Mouse (Mus musculus) fibroblast of lung, adult 2 months (primary cell): ENCODE measurements around the gene 2900026A02Rik.
A peak's percentile ranks its signal among the peaks of the same experiment; 100 is the strongest.

Experiments
- DNase-seq: peaks from one replicate; pipeline ENCODE4 v3.0.0-alpha.2; 2011; ENCODE audit warnings: low read depth

2900026A02Rik gene

GRCm38 (mm10) chr5:113221147-113221865, at the start of gene 2900026A02Rik:
Gene 2900026A02Rik (minus strand): TSS chr5:113221236.
- DNase-seq: no peak

GRCm38 (mm10) chr5:113270043-113270442, 49.0 kb upstream of the 2900026A02Rik start:
- DNase-seq: no peak

- no peak for DNase-seq
Observed at GRCm38 (mm10) chr5:113268246-113268645, 47.2 kb upstream of the 2900026A02Rik start.

- DNase-seq: no peak
Observed at GRCm38 (mm10) chr5:113265637-113266036, 44.6 kb upstream of the 2900026A02Rik start.

GRCm38 (mm10) chr5:113250806-113251205, 29.8 kb upstream of the 2900026A02Rik start:
- DNase-seq: no peak

GRCm38 (mm10) chr5:113249263-113249930, 28.4 kb upstream of the 2900026A02Rik start:
- DNase-seq: no peak

GRCm38 (mm10) chr5:113230196-113230595, 9.2 kb upstream of the 2900026A02Rik start:
- DNase-seq: no peak

- DNase-seq: peak; percentile 58
Observed at GRCm38 (mm10) chr5:113226632-113227102, 5.6 kb upstream of the 2900026A02Rik start, which contains the start of gene Tmem211. Gene Tmem211 (plus strand): TSS chr5:113226909.

- DNase-seq: no peak
Observed at GRCm38 (mm10) chr5:113225686-113226435, 4.8 kb upstream of the 2900026A02Rik start.

GRCm38 (mm10) chr5:113225271-113225670, 4.2 kb upstream of the 2900026A02Rik start:
- DNase-seq: no peak

GRCm38 (mm10) chr5:113223888-113224287, 2.9 kb upstream of the 2900026A02Rik start:
- no peak for DNase-seq

GRCm38 (mm10) chr5:113220383-113221146, 471 bp downstream of the 2900026A02Rik start:
- DNase-seq: no peak

GRCm38 (mm10) chr5:113219876-113220275, 1.2 kb downstream of the 2900026A02Rik start:
- no peak for DNase-seq

GRCm38 (mm10) chr5:113219450-113219849, 1.6 kb downstream of the 2900026A02Rik start:
- DNase-seq: no peak

GRCm38 (mm10) chr5:113218617-113219235, 2.3 kb downstream of the 2900026A02Rik start:
- no peak for DNase-seq

- no peak for DNase-seq
Observed at GRCm38 (mm10) chr5:113217076-113217475, 4.0 kb downstream of the 2900026A02Rik start.

- no peak for DNase-seq
Observed at GRCm38 (mm10) chr5:113216328-113216960, 4.6 kb downstream of the 2900026A02Rik start.

- DNase-seq: peak; percentile 54
Observed at GRCm38 (mm10) chr5:113215610-113216011, 5.4 kb downstream of the 2900026A02Rik start.

GRCm38 (mm10) chr5:113214455-113214854, 6.6 kb downstream of the 2900026A02Rik start:
- DNase-seq: no peak

- no peak for DNase-seq
Observed at GRCm38 (mm10) chr5:113214041-113214440, 7.0 kb downstream of the 2900026A02Rik start.
